Mouse (Mus musculus): Measurements from ENCODE around the gene Mpdz.

GRCm38 (mm10) chr4:81351368-81351767, 91.2 kb downstream of the Mpdz start:
- TF ChIP-seq MAFK (IDR thresholded peaks at IDR 0.05; ENCODE audit: insufficient read depth, low read depth, low read length), result no peak
- TF ChIP-seq ZC3H11A (IDR thresholded peaks at IDR 0.05; ENCODE audit: borderline replicate concordance, low read depth, low read length), result no peak
- no peak for TF ChIP-seq HCFC1 (IDR thresholded peaks at IDR 0.05; ENCODE audit: borderline replicate concordance, insufficient read depth, low read length)
- TF ChIP-seq ZNF384 (IDR thresholded peaks at IDR 0.05; ENCODE audit: low read depth, low read length), result no peak
- TF ChIP-seq CHD2 (IDR thresholded peaks at IDR 0.05; ENCODE audit: low read depth, low read length), result no peak

Data from ES-E14 (cell line).